Mouse (Mus musculus): Measurements from ENCODE around the gene Ccl22. TPM values are rescaled to one million over a fixed set of nuclear protein-coding genes. Genes with fewer than 3 reads are reported as not detected.

The Ccl22 gene
- total and polyA plus RNA-seq, 3 experiments, result 0.06 TPM; not detected in 2

DNA sequence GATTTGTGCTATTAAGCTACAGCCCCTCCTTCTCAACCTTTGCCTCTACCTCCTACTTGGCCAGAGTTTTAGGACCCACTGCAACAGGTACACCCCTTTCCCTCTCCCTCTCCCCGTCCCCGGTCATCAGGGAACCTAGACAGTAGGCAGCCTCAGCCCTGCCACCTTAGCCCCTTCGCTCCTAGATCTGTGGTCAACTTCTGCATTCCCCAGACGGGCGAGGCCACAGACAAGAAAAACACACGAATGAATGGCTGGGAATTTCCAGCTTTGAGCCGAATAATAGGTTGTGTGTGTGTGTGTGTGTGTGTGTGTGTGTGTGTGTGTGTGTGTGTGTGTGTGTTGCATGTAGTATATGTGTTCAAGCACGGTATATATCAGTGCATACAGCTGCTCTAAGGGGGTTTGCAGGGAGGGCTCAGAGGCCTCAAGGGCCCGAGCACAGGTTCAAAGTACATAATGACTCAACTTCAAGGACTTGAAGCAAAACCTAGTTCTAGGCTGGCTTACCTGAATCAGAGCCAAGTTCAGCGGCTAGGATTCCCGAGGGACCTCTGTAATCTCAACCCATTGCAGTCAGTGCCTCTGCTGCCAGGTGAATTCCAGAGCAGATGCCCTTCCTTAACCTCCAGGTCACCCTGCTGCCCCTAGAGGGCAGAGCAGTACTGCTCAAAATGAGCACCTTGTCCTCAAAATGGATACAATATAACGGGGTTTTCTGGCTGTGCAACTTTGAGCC lies 40.0 kb downstream of the Ccl22 start:
- H3K9ac ChIP-seq (ENCODE audit: control insufficient read depth, low read depth, low read length, poor library complexity, severe bottlenecking), result no peak overlapping the region
- H3K9me3 ChIP-seq (replicated peaks; ENCODE audit: insufficient read depth, low read length), result no peaks in the 10 kb centered on the region
- no peak overlapping the region for H3K27ac ChIP-seq (ENCODE audit: control insufficient read depth, low read depth, low read length)
- peak; percentile 58 for DNase-seq (ENCODE audit: low read depth, low spot score)
- H3K79me2 ChIP-seq (ENCODE audit: control insufficient read depth, insufficient read depth, low read length, poor library complexity), result no peaks in the 10 kb centered on the region
- peaks cover 3 to 4% of the 10 kb centered on the region in 2 experiments; a peak in 2 of 4 replicates for H3K27me3 ChIP-seq (ENCODE audit: control insufficient read depth in 1 of 2, insufficient read depth in 2 of 2, low read length in 2 of 2)
- H3K36me3 ChIP-seq (ENCODE audit: control insufficient read depth in 1 of 2, insufficient read depth in 2 of 2, low read length in 2 of 2), result peaks cover 0 to 4% of the 10 kb centered on the region in 2 experiments; a peak in 1 of 4 replicates
- H3K4me1 ChIP-seq (ENCODE audit: control insufficient read depth in 1 of 2, insufficient read depth in 2 of 2, low read length in 2 of 2), result peaks cover 0 to 8% of the 10 kb centered on the region in 2 experiments; a peak in 2 of 4 replicates
- peak; percentile 59 for TF ChIP-seq SMC3 (IDR thresholded peaks at IDR 0.05; ENCODE audit: low read depth, low read length)
- no peak for TF ChIP-seq POLR2AphosphoS5 (IDR thresholded peaks at IDR 0.05; ENCODE audit: borderline replicate concordance, low read depth, low read length)
- peak; percentile 54 to 72 (median 64); a peak in 5 of 6 replicates for TF ChIP-seq CTCF (IDR thresholded peaks at IDR 0.05 in 2 of 3, conservative IDR thresholded peaks at IDR 0.05 in 1 of 3; ENCODE audit: control insufficient read depth in 1 of 3, insufficient read depth in 1 of 3, low read depth in 2 of 3, low read length in 3 of 3, poor library complexity in 1 of 3, severe bottlenecking in 1 of 3)
- no peak for TF ChIP-seq UBTF (IDR thresholded peaks at IDR 0.05; ENCODE audit: borderline replicate concordance, insufficient read depth, low read depth, low read length)
- no peak for TF ChIP-seq POLR2A (IDR thresholded peaks at IDR 0.05; ENCODE audit: control insufficient read depth in 1 of 2, insufficient read depth in 1 of 2, low read depth in 1 of 2, low read length in 2 of 2, poor library complexity in 1 of 2)
- no peak for TF ChIP-seq CHD2 (IDR thresholded peaks at IDR 0.05; ENCODE audit: low read length)
- peak; percentile 45 for TF ChIP-seq ZC3H11A (IDR thresholded peaks at IDR 0.05; ENCODE audit: low read depth, low read length)
- no peak for TF ChIP-seq USF2 (IDR thresholded peaks at IDR 0.05; ENCODE audit: borderline replicate concordance in 1 of 2, insufficient read depth in 1 of 2, low read depth in 1 of 2, low read length in 2 of 2)
- no peak for TF ChIP-seq GABPA (IDR thresholded peaks at IDR 0.05; ENCODE audit: low read depth, low read length)
- peak; percentile 71 for TF ChIP-seq RAD21 (IDR thresholded peaks at IDR 0.05; ENCODE audit: low read depth, low read length)
- no peak for TF ChIP-seq NRF1 (IDR thresholded peaks at IDR 0.05; ENCODE audit: insufficient read depth, low read depth, low read length, poor library complexity, severe bottlenecking)
- no peak overlapping the region for H3K4me3 ChIP-seq (ENCODE audit: control insufficient read depth in 1 of 2, insufficient read depth in 1 of 2, low read depth in 2 of 2, low read length in 2 of 2)

GRCm38 (mm10) chr8:94785995-94786595 lies 40.7 kb downstream of the Ccl22 start:
- no peaks in the 10 kb centered on the region for H3K9me3 ChIP-seq (replicated peaks; ENCODE audit: insufficient read depth, low read length)
- H3K4me1 ChIP-seq (ENCODE audit: control insufficient read depth in 1 of 2, insufficient read depth in 2 of 2, low read length in 2 of 2), result peaks cover 0 to 8% of the 10 kb centered on the region in 2 experiments; a peak in 2 of 4 replicates
- peaks cover 0 to 4% of the 10 kb centered on the region in 2 experiments; a peak in 1 of 4 replicates for H3K36me3 ChIP-seq (ENCODE audit: control insufficient read depth in 1 of 2, insufficient read depth in 2 of 2, low read length in 2 of 2)
- no peak overlapping the region for H3K9ac ChIP-seq (ENCODE audit: control insufficient read depth, low read depth, low read length, poor library complexity, severe bottlenecking)
- H3K79me2 ChIP-seq (ENCODE audit: control insufficient read depth, insufficient read depth, low read length, poor library complexity), result no peaks in the 10 kb centered on the region
- H3K27me3 ChIP-seq (ENCODE audit: control insufficient read depth in 1 of 2, insufficient read depth in 2 of 2, low read length in 2 of 2), result peaks cover 3 to 4% of the 10 kb centered on the region in 2 experiments; a peak in 2 of 4 replicates
- H3K4me3 ChIP-seq (ENCODE audit: control insufficient read depth in 1 of 2, insufficient read depth in 1 of 2, low read depth in 2 of 2, low read length in 2 of 2), result no peak overlapping the region
- H3K27ac ChIP-seq (ENCODE audit: control insufficient read depth, low read depth, low read length), result no peak overlapping the region
- no peak for DNase-seq (ENCODE audit: low read depth, low spot score)
- TF ChIP-seq CTCF (IDR thresholded peaks at IDR 0.05 in 2 of 3, conservative IDR thresholded peaks at IDR 0.05 in 1 of 3; ENCODE audit: control insufficient read depth in 1 of 3, insufficient read depth in 1 of 3, low read depth in 2 of 3, low read length in 3 of 3, poor library complexity in 1 of 3, severe bottlenecking in 1 of 3) (no peak), SMC3 (IDR thresholded peaks at IDR 0.05; ENCODE audit: low read depth, low read length) (no peak), RAD21 (IDR thresholded peaks at IDR 0.05; ENCODE audit: low read depth, low read length) (no peak), ZC3H11A (IDR thresholded peaks at IDR 0.05; ENCODE audit: low read depth, low read length) (no peak), ZNF384 (IDR thresholded peaks at IDR 0.05; ENCODE audit: low read depth, low read length) (no peak), EP300 (IDR thresholded peaks at IDR 0.05; ENCODE audit: low read depth in 1 of 2, low read length in 2 of 2) (no peak), SIN3A (IDR thresholded peaks at IDR 0.05; ENCODE audit: low read length) (no peak), TCF12 (IDR thresholded peaks at IDR 0.05; ENCODE audit: low read depth, low read length) (no peak)

Data from MEL (cell line).